Mouse (Mus musculus): ENCODE measurements around the gene Nmur1. TPM values are rescaled to one million over a fixed set of nuclear protein-coding genes. Genes with fewer than 3 reads are reported as not detected.

Gene Nmur1
- polyA plus RNA-seq, 1 experiment = 11.7 TPM

DNA sequence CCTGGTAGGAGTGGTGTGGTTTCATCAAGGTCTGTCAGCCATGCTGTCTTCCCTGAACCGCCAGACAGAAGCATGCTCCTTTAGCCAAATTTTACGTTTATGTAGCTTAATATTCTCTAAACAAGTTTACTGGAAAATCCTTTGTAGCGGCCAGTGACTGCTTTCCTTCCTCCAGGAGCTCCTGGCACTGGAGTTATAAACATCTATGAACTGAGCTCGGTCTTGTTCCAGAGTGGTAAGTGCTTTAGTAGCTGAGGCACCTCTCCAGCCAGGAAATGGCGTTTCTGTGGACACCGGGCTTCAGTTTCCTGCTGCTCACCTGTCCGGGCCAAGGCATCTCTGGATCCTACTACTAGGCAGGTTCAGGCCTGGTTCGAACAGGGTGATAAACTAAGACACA, 28.4 kb downstream of the Nmur1 start:
- Histone ChIP-seq H3K4me3 (ENCODE audit: control insufficient read depth, low read depth, low read length) (no peak overlapping the region), H3K27ac (ENCODE audit: control insufficient read depth, insufficient read depth, low read depth, low read length) (no peak overlapping the region)
- no peak for TF ChIP-seq CTCF (IDR thresholded peaks at IDR 0.05; ENCODE audit: control insufficient read depth, insufficient read depth, insufficient replicate concordance, low read depth, low read length)
- TF ChIP-seq POLR2A (IDR thresholded peaks at IDR 0.05; ENCODE audit: control insufficient read depth, low read depth, low read length) = no peak

DNA sequence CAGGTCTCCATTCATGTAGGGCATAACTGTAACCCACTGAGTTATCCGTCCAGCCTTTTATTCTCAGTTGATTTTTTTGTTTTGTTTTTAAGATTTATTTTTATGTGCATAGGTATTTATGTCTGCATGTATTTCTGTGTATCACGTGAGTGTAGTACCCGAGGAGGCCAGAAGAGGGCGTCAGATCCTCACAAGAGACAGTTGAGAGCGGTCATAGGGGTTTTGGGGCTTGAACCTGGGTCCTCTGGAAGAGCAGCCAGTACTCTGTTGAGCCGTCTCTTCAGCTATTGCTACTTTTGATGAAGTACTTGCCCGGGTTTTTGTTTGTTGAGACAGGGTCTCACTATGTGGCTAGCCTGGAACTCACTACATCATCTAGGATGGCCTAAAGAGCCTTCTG, 30.1 kb downstream of the Nmur1 start:
- H3K27me3 ChIP-seq (ENCODE audit: control insufficient read depth, insufficient read depth, low read length) = no peaks in the 10 kb centered on the region
- peaks cover 5% of the 10 kb centered on the region; the same call in 1 of the 2 replicates for H3K4me1 ChIP-seq (ENCODE audit: control insufficient read depth, insufficient read depth, low read length)
- no peak overlapping the region for H3K4me3 ChIP-seq (ENCODE audit: control insufficient read depth, low read depth, low read length)
- no peak overlapping the region for H3K27ac ChIP-seq (ENCODE audit: control insufficient read depth, insufficient read depth, low read depth, low read length)
- TF ChIP-seq CTCF (IDR thresholded peaks at IDR 0.05; ENCODE audit: control insufficient read depth, insufficient read depth, insufficient replicate concordance, low read depth, low read length) = peak; percentile 50; the same call in 1 of the 2 replicates
- no peak for TF ChIP-seq POLR2A (IDR thresholded peaks at IDR 0.05; ENCODE audit: control insufficient read depth, low read depth, low read length)
- no peaks in the 10 kb centered on the region for H3K36me3 ChIP-seq (ENCODE audit: control insufficient read depth, insufficient read depth, low read length)

More for the DNA sequence above, 28.4 kb downstream of the Nmur1 start:
- no peaks in the 10 kb centered on the region for H3K27me3 ChIP-seq (ENCODE audit: control insufficient read depth, insufficient read depth, low read length)
- peaks cover 5% of the 10 kb centered on the region; the same call in 1 of the 2 replicates for H3K4me1 ChIP-seq (ENCODE audit: control insufficient read depth, insufficient read depth, low read length)
- no peaks in the 10 kb centered on the region for H3K36me3 ChIP-seq (ENCODE audit: control insufficient read depth, insufficient read depth, low read length)

DNA sequence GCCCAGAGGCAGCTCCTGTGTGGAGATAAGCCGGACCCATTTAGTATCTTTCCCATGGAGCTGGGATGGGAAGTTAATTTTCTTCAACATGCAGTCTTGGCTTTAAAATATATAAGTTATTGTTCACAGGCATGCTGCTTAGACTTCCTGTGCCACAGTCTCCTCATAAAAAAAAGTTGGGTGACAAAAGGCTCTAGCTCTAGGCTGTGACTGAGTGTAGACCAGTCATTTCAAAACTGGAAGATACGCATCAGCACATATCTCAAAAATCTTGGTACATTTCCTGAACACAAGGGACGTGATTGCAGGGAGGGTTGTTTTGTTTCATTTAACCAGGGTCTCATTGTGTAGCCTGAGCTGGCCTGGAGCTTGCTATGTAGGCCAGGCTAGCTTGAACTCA, 31.8 kb downstream of the Nmur1 start:
- H3K27ac ChIP-seq (ENCODE audit: control insufficient read depth, insufficient read depth, low read depth, low read length) = no peak overlapping the region
- no peaks in the 10 kb centered on the region for H3K27me3 ChIP-seq (ENCODE audit: control insufficient read depth, insufficient read depth, low read length)
- H3K36me3 ChIP-seq (ENCODE audit: control insufficient read depth, insufficient read depth, low read length) = no peaks in the 10 kb centered on the region
- no peaks in the 10 kb centered on the region for H3K4me1 ChIP-seq (ENCODE audit: control insufficient read depth, insufficient read depth, low read length)
- no peak overlapping the region for H3K4me3 ChIP-seq (ENCODE audit: control insufficient read depth, low read depth, low read length)
- no peak for TF ChIP-seq CTCF (IDR thresholded peaks at IDR 0.05; ENCODE audit: control insufficient read depth, insufficient read depth, insufficient replicate concordance, low read depth, low read length)
- no peak for TF ChIP-seq POLR2A (IDR thresholded peaks at IDR 0.05; ENCODE audit: control insufficient read depth, low read depth, low read length)

DNA sequence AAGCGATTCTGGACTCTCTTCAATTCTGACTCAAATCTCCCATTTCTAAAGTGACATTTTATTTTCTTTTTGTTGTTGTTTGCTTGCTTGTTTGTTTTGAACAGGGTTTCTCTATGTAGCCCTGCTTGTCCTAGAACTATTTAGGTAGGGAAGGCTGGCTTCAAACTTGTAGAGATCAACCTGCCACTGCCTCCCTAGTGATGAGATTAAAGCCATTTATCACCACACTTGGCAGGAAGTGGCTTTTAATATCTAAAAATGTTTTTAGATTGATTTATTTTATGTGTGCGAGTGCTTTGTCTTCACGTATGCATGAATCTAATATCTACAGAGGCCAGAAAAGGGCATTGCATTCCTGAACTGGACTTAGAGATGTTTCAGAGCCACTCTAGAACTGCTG, 32.8 kb downstream of the Nmur1 start:
- Histone ChIP-seq H3K4me1 (ENCODE audit: control insufficient read depth, insufficient read depth, low read length) (peaks cover 3% of the 10 kb centered on the region), H3K27ac (ENCODE audit: control insufficient read depth, insufficient read depth, low read depth, low read length) (no peak overlapping the region), H3K4me3 (ENCODE audit: control insufficient read depth, low read depth, low read length) (no peak overlapping the region), H3K27me3 (ENCODE audit: control insufficient read depth, insufficient read depth, low read length) (no peaks in the 10 kb centered on the region), H3K36me3 (ENCODE audit: control insufficient read depth, insufficient read depth, low read length) (no peaks in the 10 kb centered on the region)
- no peak for TF ChIP-seq CTCF (IDR thresholded peaks at IDR 0.05; ENCODE audit: control insufficient read depth, insufficient read depth, insufficient replicate concordance, low read depth, low read length)

DNA sequence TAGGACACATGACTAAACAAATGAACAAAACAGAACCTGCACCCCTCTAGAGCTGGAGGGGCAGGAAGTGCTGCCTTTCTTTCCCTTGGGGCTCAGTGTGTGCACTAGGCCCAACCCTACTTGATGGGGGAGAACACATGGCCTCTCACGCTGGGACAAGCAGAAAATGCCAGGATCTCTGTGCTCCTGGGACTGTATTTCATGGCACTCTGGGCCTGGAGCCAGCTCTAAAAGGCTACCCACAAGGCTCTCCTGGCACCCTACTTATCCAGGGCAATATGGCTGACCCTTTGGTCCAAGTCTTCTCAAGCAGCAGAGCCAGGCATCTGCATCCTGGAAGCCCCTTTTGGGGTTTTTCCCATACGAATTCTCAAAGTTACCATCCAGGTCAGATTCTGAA, 34.6 kb downstream of the Nmur1 start:
- Histone ChIP-seq H3K4me1 (ENCODE audit: control insufficient read depth, insufficient read depth, low read length) (peaks cover 3% of the 10 kb centered on the region), H3K36me3 (ENCODE audit: control insufficient read depth, insufficient read depth, low read length) (no peaks in the 10 kb centered on the region), H3K27ac (ENCODE audit: control insufficient read depth, insufficient read depth, low read depth, low read length) (no peak overlapping the region), H3K27me3 (ENCODE audit: control insufficient read depth, insufficient read depth, low read length) (no peaks in the 10 kb centered on the region), H3K4me3 (ENCODE audit: control insufficient read depth, low read depth, low read length) (no peak overlapping the region)
- TF ChIP-seq CTCF (IDR thresholded peaks at IDR 0.05; ENCODE audit: control insufficient read depth, insufficient read depth, insufficient replicate concordance, low read depth, low read length) (no peak), POLR2A (IDR thresholded peaks at IDR 0.05; ENCODE audit: control insufficient read depth, low read depth, low read length) (no peak)

- Histone ChIP-seq H3K27ac (ENCODE audit: control insufficient read depth, insufficient read depth, low read depth, low read length) (no peak overlapping the region), H3K4me3 (ENCODE audit: control insufficient read depth, low read depth, low read length) (no peak overlapping the region), H3K4me1 (ENCODE audit: control insufficient read depth, insufficient read depth, low read length) (peaks cover 3% of the 10 kb centered on the region), H3K36me3 (ENCODE audit: control insufficient read depth, insufficient read depth, low read length) (no peaks in the 10 kb centered on the region), H3K27me3 (ENCODE audit: control insufficient read depth, insufficient read depth, low read length) (no peaks in the 10 kb centered on the region)
- TF ChIP-seq POLR2A (IDR thresholded peaks at IDR 0.05; ENCODE audit: control insufficient read depth, low read depth, low read length) (no peak), CTCF (IDR thresholded peaks at IDR 0.05; ENCODE audit: control insufficient read depth, insufficient read depth, insufficient replicate concordance, low read depth, low read length) (peak; percentile 91; the same call in 1 of the 2 replicates)
Measured at GRCm38 (mm10) chr1:86389230-86389629, 36.8 kb downstream of the Nmur1 start.

DNA sequence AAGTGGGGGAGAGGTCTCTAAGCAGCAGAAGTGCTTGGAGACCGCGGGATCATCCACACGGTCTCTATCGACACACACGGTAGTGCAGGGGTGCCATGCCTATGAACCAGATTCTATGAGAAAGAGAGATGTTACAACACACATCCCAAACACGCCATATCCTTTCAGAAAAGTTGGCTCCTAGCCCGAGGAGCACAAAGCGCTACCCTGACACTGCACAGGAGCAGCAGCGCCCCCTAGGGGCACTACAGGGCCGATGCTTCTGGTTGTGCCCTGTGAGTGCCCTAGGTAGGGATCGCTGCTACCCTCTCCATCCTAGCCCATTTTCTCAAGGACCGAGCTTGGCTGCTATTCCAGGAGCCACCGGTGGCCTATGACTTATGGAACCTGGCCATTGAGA, 45.0 kb downstream of the Nmur1 start:
- Histone ChIP-seq H3K27me3 (ENCODE audit: control insufficient read depth, insufficient read depth, low read length) (no peaks in the 10 kb centered on the region), H3K27ac (ENCODE audit: control insufficient read depth, insufficient read depth, low read depth, low read length) (no peak overlapping the region), H3K4me1 (ENCODE audit: control insufficient read depth, insufficient read depth, low read length) (peaks cover 2% of the 10 kb centered on the region; the same call in 1 of the 2 replicates), H3K4me3 (ENCODE audit: control insufficient read depth, low read depth, low read length) (peak overlapping the region; percentile 32), H3K36me3 (ENCODE audit: control insufficient read depth, insufficient read depth, low read length) (no peaks in the 10 kb centered on the region)
- TF ChIP-seq POLR2A (IDR thresholded peaks at IDR 0.05; ENCODE audit: control insufficient read depth, low read depth, low read length) (no peak), CTCF (IDR thresholded peaks at IDR 0.05; ENCODE audit: control insufficient read depth, insufficient read depth, insufficient replicate concordance, low read depth, low read length) (peak; percentile 99)

GRCm38 (mm10) chr1:86379161-86379569, 46.9 kb downstream of the Nmur1 start:
- Histone ChIP-seq H3K4me1 (ENCODE audit: control insufficient read depth, insufficient read depth, low read length) (peaks cover 2% of the 10 kb centered on the region; the same call in 1 of the 2 replicates), H3K36me3 (ENCODE audit: control insufficient read depth, insufficient read depth, low read length) (no peaks in the 10 kb centered on the region), H3K27me3 (ENCODE audit: control insufficient read depth, insufficient read depth, low read length) (no peaks in the 10 kb centered on the region), H3K27ac (ENCODE audit: control insufficient read depth, insufficient read depth, low read depth, low read length) (no peak overlapping the region), H3K4me3 (ENCODE audit: control insufficient read depth, low read depth, low read length) (no peak overlapping the region)
- TF ChIP-seq POLR2A (IDR thresholded peaks at IDR 0.05; ENCODE audit: control insufficient read depth, low read depth, low read length) (no peak), CTCF (IDR thresholded peaks at IDR 0.05; ENCODE audit: control insufficient read depth, insufficient read depth, insufficient replicate concordance, low read depth, low read length) (no peak)

Data from testis, adult 2 months (tissue).